Mouse (Mus musculus) brain, adult 2 months (tissue): ENCODE measurements around the gene Ube2dnl2.

ENCODE experiments used
- DNase-seq: peaks from one replicate; pipeline ENCODE4 v3.0.0; 2011; ENCODE audit warnings: low read depth, low spot score

Gene Ube2dnl2

GRCm38 (mm10) chrX:114907282-114907681, at the start of gene Ube2dnl2:
Ube2dnl2 (plus strand) TSS chrX:114907582.
- DNase-seq = no peak

GRCm38 (mm10) chrX:114895489-114895888, 11.9 kb upstream of the Ube2dnl2 start:
- no peak for DNase-seq

- no peak for DNase-seq
These were observed 9.9 kb upstream of the Ube2dnl2 start for GRCm38 (mm10) chrX:114897506-114897905.

GRCm38 (mm10) chrX:114903391-114903790, 4.0 kb upstream of the Ube2dnl2 start:
- DNase-seq = no peak

- no peak for DNase-seq
These were observed 2.7 kb upstream of the Ube2dnl2 start, which contains the start of gene Ube2dnl1 for GRCm38 (mm10) chrX:114904712-114905111. Ube2dnl1 (plus strand) TSS chrX:114905012.

GRCm38 (mm10) chrX:114955066-114955465, 47.7 kb downstream of the Ube2dnl2 start:
- DNase-seq = no peak
